Mouse (Mus musculus) neural tube, embryonic 11.5 days (tissue): ENCODE measurements around the gene Plekhf1. TPM values are rescaled to one million over a fixed set of nuclear protein-coding genes. Genes with fewer than 3 reads are reported as not detected.

Experiments
- ATAC-seq: fragments of 200-750 bp; cut with Nextera tagmentation; 2 replicates; pipeline ENCODE4 v1.8.0; 2017; ENCODE audit warnings: moderate number of reproducible peaks, mild to moderate bottlenecking, moderate TSS enrichment, moderate library complexity; ENCODE audit not compliant: insufficient read depth, low FRiP score, low TSS enrichment
- DNase-seq: peaks from one replicate; pipeline ENCODE4 v3.0.0-alpha.2; 2015; ENCODE audit warnings: low spot score
- H3K27ac ChIP-seq: fragments of 300-500 bp; sonication (generic); 2 replicates; pipeline ENCODE4 v1.5.1; 2014; ENCODE audit warnings: low read depth, mild to moderate bottlenecking, low read length
- H3K27me3 ChIP-seq: fragments of 300-500 bp; sonication (generic); 2 replicates; pipeline ENCODE4 v1.6.1; 2014; ENCODE audit warnings: mild to moderate bottlenecking, low read length, mixed read lengths; ENCODE audit not compliant: control insufficient read depth, insufficient read depth
- H3K36me3 ChIP-seq: fragments of 300-500 bp; sonication (generic); 2 replicates; pipeline ENCODE4 v1.6.1; 2014; ENCODE audit warnings: mild to moderate bottlenecking, low read length, moderate library complexity, mixed read lengths; ENCODE audit not compliant: control insufficient read depth, insufficient read depth
- H3K4me1 ChIP-seq: fragments of 300-500 bp; sonication (generic); 2 replicates; pipeline ENCODE4 v1.6.1; 2014; ENCODE audit warnings: low read length, mixed read lengths; ENCODE audit not compliant: control insufficient read depth, insufficient read depth
- H3K4me2 ChIP-seq: fragments of 300-500 bp; sonication (generic); 2 replicates; pipeline ENCODE4 v1.6.1; 2014; ENCODE audit warnings: low read depth, mild to moderate bottlenecking, moderate library complexity
- H3K4me3 ChIP-seq: fragments of 300-500 bp; sonication (generic); 2 replicates; pipeline ENCODE4 v1.5.1; 2014; ENCODE audit warnings: low read depth, low read length
- H3K9ac ChIP-seq: fragments of 300-500 bp; sonication (generic); 2 replicates; pipeline ENCODE4 v1.6.1; 2014; ENCODE audit warnings: mild to moderate bottlenecking, low read length
- H3K9me3 ChIP-seq: fragments of 300-500 bp; sonication (generic); 2 replicates; pipeline ENCODE4 v1.6.1; 2016; ENCODE audit warnings: low read length; ENCODE audit not compliant: control insufficient read depth
- WGBS: fragments of 180-500 bp; shearing (Covaris S2); extraction: QIAGEN DNeasy Blood & Tissue Kit; methylation state at CpG from one replicate; pipeline ENCODE4 v1.1.7; 2014; 5-methylcytosine and 5-hydroxymethylcytosine counted together
- polyA plus RNA-seq: library from polyadenylated mRNA; unstranded; fragments of >200 nt; fragmentation: Nextera tagmentation; extraction: Ambion mirVana; gene quantifications from 2 replicates; pipeline ENCODE4 v1.2.1, GENCODE M21; 2014

Gene Plekhf1
- polyA plus RNA-seq, 1 experiment from 2014 or later: 1.9 TPM

- no peaks in the 10 kb centered on the region for H3K36me3 ChIP-seq
- ATAC-seq: no peak
- no peak overlapping the region for H3K4me3 ChIP-seq
- 79% methylated on average over 2 of the region's 2 CpGs for WGBS
- no peaks in the 10 kb centered on the region for H3K9me3 ChIP-seq
- H3K4me2 ChIP-seq: no peak overlapping the region
- H3K4me1 ChIP-seq: no peaks in the 10 kb centered on the region
- H3K27ac ChIP-seq: no peak overlapping the region
- H3K27me3 ChIP-seq: no peaks in the 10 kb centered on the region
- DNase-seq: no peak
- H3K9ac ChIP-seq: no peak overlapping the region
Observed at GRCm38 (mm10) chr7:38226226-38226625, 1.6 kb downstream of the Plekhf1 start.

- 89% methylated on average over 13 of the region's 13 CpGs for WGBS
- H3K9ac ChIP-seq: no peak overlapping the region
- no peak for ATAC-seq
Observed at GRCm38 (mm10) chr7:38224577-38225369, 3.0 kb downstream of the Plekhf1 start.

GRCm38 (mm10) chr7:38220866-38221265 lies 7.0 kb downstream of the Plekhf1 start:
- Histone ChIP-seq H3K9me3 (no peaks in the 10 kb centered on the region), H3K27me3 (no peaks in the 10 kb centered on the region), H3K4me3 (no peak overlapping the region), H3K36me3 (no peaks in the 10 kb centered on the region), H3K9ac (no peak overlapping the region), H3K4me1 (no peaks in the 10 kb centered on the region), H3K4me2 (no peak overlapping the region), H3K27ac (no peak overlapping the region)
- WGBS: 96% methylated on average over 7 of the region's 7 CpGs
- ATAC-seq: no peak
- no peak for DNase-seq

More at GRCm38 (mm10) chr7:38224577-38225369, 3.0 kb downstream of the Plekhf1 start:
- H3K27ac ChIP-seq: no peak overlapping the region
- no peak for DNase-seq
- no peak overlapping the region for H3K4me2 ChIP-seq
- H3K9me3 ChIP-seq: no peaks in the 10 kb centered on the region
- H3K4me3 ChIP-seq: no peak overlapping the region
- H3K36me3 ChIP-seq: no peaks in the 10 kb centered on the region
- no peaks in the 10 kb centered on the region for H3K4me1 ChIP-seq
- H3K27me3 ChIP-seq: no peaks in the 10 kb centered on the region

GRCm38 (mm10) chr7:38219526-38219925 lies 8.3 kb downstream of the Plekhf1 start:
- Histone ChIP-seq H3K9me3 (no peaks in the 10 kb centered on the region), H3K4me1 (no peaks in the 10 kb centered on the region), H3K9ac (no peak overlapping the region), H3K27me3 (no peaks in the 10 kb centered on the region), H3K36me3 (no peaks in the 10 kb centered on the region), H3K4me3 (no peak overlapping the region), H3K27ac (no peak overlapping the region), H3K4me2 (no peak overlapping the region)
- 88% methylated on average over 4 of the region's 4 CpGs for WGBS
- no peak for ATAC-seq
- no peak for DNase-seq

- DNase-seq: no peak
- Histone ChIP-seq H3K9me3 (no peaks in the 10 kb centered on the region), H3K27ac (no peak overlapping the region), H3K9ac (no peak overlapping the region), H3K27me3 (no peaks in the 10 kb centered on the region), H3K4me3 (no peak overlapping the region), H3K36me3 (no peaks in the 10 kb centered on the region), H3K4me2 (no peak overlapping the region), H3K4me1 (no peaks in the 10 kb centered on the region)
- 76% methylated on average over 8 of the region's 8 CpGs for WGBS
- ATAC-seq: no peak
Observed at GRCm38 (mm10) chr7:38218631-38219367, 9.0 kb downstream of the Plekhf1 start.

GRCm38 (mm10) chr7:38217417-38218171 lies 10.2 kb downstream of the Plekhf1 start:
- Histone ChIP-seq H3K36me3 (no peaks in the 10 kb centered on the region), H3K27me3 (no peaks in the 10 kb centered on the region), H3K9ac (no peak overlapping the region), H3K4me1 (no peaks in the 10 kb centered on the region), H3K4me2 (no peak overlapping the region), H3K4me3 (no peak overlapping the region), H3K9me3 (no peaks in the 10 kb centered on the region), H3K27ac (no peak overlapping the region)
- ATAC-seq (no peak), DNase-seq (no peak)
- WGBS: 66% methylated on average over 5 of the region's 5 CpGs

- Histone ChIP-seq H3K4me3 (no peak overlapping the region), H3K9ac (no peak overlapping the region), H3K36me3 (no peaks in the 10 kb centered on the region), H3K4me1 (no peaks in the 10 kb centered on the region), H3K4me2 (no peak overlapping the region), H3K27ac (no peak overlapping the region), H3K9me3 (no peaks in the 10 kb centered on the region), H3K27me3 (no peaks in the 10 kb centered on the region)
- 93% methylated on average over 6 of the region's 6 CpGs for WGBS
- no peak for ATAC-seq
- no peak for DNase-seq
Observed at GRCm38 (mm10) chr7:38215697-38216096, 12.1 kb downstream of the Plekhf1 start.

- no peak for DNase-seq
- no peaks in the 10 kb centered on the region for H3K4me1 ChIP-seq
- H3K27ac ChIP-seq: no peak overlapping the region
- no peaks in the 10 kb centered on the region for H3K27me3 ChIP-seq
- no peaks in the 10 kb centered on the region for H3K36me3 ChIP-seq
- WGBS: 67% methylated on average over 7 of the region's 7 CpGs
- no peak for ATAC-seq
- no peak overlapping the region for H3K4me2 ChIP-seq
- H3K4me3 ChIP-seq: no peak overlapping the region
- H3K9ac ChIP-seq: no peak overlapping the region
- H3K9me3 ChIP-seq: no peaks in the 10 kb centered on the region
Observed at GRCm38 (mm10) chr7:38215281-38215680, 12.5 kb downstream of the Plekhf1 start.
